Mouse (Mus musculus) G1E (cell line): Measurements from ENCODE around the gene Rrm2. TPM values are rescaled to one million over a fixed set of nuclear protein-coding genes. Genes with fewer than 3 reads are reported as not detected.

Source experiments
- ATAC-seq: 2 replicates; pipeline ENCODE4 v1.8.0; 2016; ENCODE audit warnings: mild to moderate bottlenecking; ENCODE audit not compliant: insufficient number of reproducible peaks, poor library complexity, low FRiP score, severe bottlenecking; ENCODE audit errors: extremely low read depth
- DNase-seq: peaks from one replicate; pipeline ENCODE4 v3.0.0; 2012; ENCODE audit warnings: low spot score
- H3K27me3 ChIP-seq: 2 replicates; pipeline ENCODE4 v1.6.1; 2012; ENCODE audit warnings: mild to moderate bottlenecking, low read length, inconsistent platforms; ENCODE audit not compliant: insufficient read depth
- H3K36me3 ChIP-seq: replicated peaks from 2 replicates; pipeline ENCODE3; 2012; ENCODE audit warnings: mild to moderate bottlenecking, inconsistent platforms
- H3K4me1 ChIP-seq: 2 replicates; pipeline ENCODE4 v1.6.1; 2012; ENCODE audit warnings: low read depth, low read length, inconsistent platforms, mixed read lengths; ENCODE audit not compliant: insufficient read depth
- H3K4me3 ChIP-seq: 2 replicates; pipeline ENCODE4 v1.5.1; 2012; ENCODE audit warnings: low read depth, mild to moderate bottlenecking, inconsistent platforms, low read length, moderate library complexity, mixed read lengths
- H3K9me3 ChIP-seq: replicated peaks from 2 replicates; pipeline ENCODE4 v1.6.1; 2012; ENCODE audit warnings: inconsistent platforms
- CTCF ChIP-seq: IDR thresholded peaks from 2 replicates; pipeline ENCODE4 v1.5.1; 2012; ENCODE audit warnings: low read depth, low read length, inconsistent platforms, mixed read lengths
- GATA1 ChIP-seq: IDR thresholded peaks from 2 replicates; pipeline ENCODE4 v1.6.1; 2012; ENCODE audit warnings: borderline replicate concordance, low read length, inconsistent platforms, mixed read lengths
- GATA2 ChIP-seq: IDR thresholded peaks from 2 replicates; pipeline ENCODE4 v1.6.1; 2012; ENCODE audit warnings: low read depth, low read length, inconsistent platforms, borderline replicate concordance
- POLR2AphosphoS5 ChIP-seq: IDR thresholded peaks from 2 replicates; pipeline ENCODE4 v1.6.1; 2012; ENCODE audit warnings: low read depth, low read length, inconsistent platforms; ENCODE audit not compliant: insufficient replicate concordance
- TAL1 ChIP-seq: conservative IDR thresholded peaks from 2 replicates; pipeline ENCODE4 v1.6.1; 2012; ENCODE audit warnings: low read depth, low read length, inconsistent platforms, mixed read lengths
- polyA plus RNA-seq: library from polyadenylated mRNA; stranded (reverse); fragments of >175 nt; gene quantifications from 2 replicates; pipeline ENCODE4 v1.2.3, GENCODE M21; 2012
- total RNA-seq, 2 experiments: library from RNA; stranded (forward) in 1 of 2; stranded (reverse) in 1 of 2; fragments of 200-1000 nt in 1 of 2; fragments of >200 nt in 1 of 2; fragmentation: Nextera tagmentation in 1 of 2; gene quantifications; 2 replicates each; pipeline ENCODE4 v1.2.3; 2014 to 2017

Gene Rrm2
- total and polyA plus RNA-seq, 3 experiments: 330 to 622 (median 352) TPM

DNA sequence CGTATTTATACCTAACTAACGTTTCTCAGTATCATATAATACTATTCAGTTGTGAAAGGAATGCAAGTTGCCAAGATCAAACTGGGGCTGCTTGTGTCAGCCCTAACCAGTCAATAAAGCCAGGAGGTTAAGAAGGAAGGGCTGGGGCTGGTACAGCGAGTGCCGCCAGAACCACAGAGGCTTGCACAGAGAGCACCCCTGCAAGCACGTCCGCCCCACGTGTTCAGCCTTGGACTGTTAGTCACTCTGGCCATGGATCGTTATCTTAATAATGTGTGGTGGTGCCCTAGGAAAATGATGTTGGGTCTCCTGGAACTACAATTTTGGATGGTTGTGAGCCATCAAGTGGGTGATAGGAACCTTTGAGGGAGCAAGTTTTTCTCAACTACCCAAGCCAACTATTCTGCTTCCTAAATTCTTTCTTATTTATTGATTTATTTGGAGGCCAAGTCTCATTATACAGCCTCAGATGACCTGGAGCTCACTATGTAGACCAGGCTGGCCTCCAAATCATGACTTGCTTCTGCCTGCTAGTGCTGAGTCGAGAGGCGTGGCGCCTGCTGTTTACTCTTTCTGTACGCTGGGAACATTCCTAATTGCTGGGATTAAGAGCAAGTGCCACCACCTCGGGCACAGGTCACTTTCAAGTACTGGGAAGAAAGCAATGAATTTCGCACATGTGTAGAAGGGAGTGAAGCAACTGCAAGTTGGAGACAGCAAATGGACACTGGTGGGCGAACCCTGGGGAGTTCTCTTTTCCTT, 2.4 kb upstream of the Rrm2 start:
- Histone ChIP-seq H3K27me3 (no peaks in the 10 kb centered on the region), H3K9me3 (no peaks in the 10 kb centered on the region), H3K4me3 (peak overlapping the region; percentile 61; the same call in 1 of the 2 replicates), H3K36me3 (peaks cover 44% of the 10 kb centered on the region), H3K4me1 (peaks cover 56% of the 10 kb centered on the region)
- ATAC-seq (peak; percentile 43), DNase-seq (peak; percentile 72)
- no peak for TF ChIP-seq GATA2
- TF ChIP-seq POLR2AphosphoS5: no peak
- TF ChIP-seq CTCF: no peak
- TF ChIP-seq TAL1: no peak
- no peak for TF ChIP-seq GATA1

- Histone ChIP-seq H3K4me1 (peaks cover 61% of the 10 kb centered on the region), H3K27me3 (no peaks in the 10 kb centered on the region), H3K4me3 (peak overlapping the region; percentile 91), H3K9me3 (no peaks in the 10 kb centered on the region), H3K36me3 (peaks cover 55% of the 10 kb centered on the region)
- ATAC-seq (peak; percentile 56), DNase-seq (peak; percentile 96)
- TF ChIP-seq CTCF (no peak), GATA1 (no peak), TAL1 (no peak), GATA2 (no peak), POLR2AphosphoS5 (no peak)
These were observed 1.1 kb upstream of the Rrm2 start for GRCm38 (mm10) chr12:24706764-24707479.

DNA sequence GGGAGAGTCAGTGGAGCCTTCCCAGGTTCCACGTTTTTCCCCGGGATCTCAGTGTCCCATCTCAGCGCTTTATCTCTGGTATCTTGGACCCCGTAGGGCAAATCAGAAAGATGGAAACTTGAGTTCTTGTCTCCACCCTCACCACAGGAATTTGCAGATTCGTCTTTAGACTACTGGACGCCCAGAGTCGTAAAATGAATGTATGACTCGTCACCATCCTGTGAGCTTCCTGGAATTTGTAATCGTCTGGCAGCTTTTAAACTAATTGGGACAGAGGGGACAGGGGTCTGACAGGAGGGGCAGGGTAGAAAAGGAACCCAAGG, 600 bp upstream of the Rrm2 start:
- Histone ChIP-seq H3K27me3 (no peaks in the 10 kb centered on the region), H3K36me3 (peaks cover 58% of the 10 kb centered on the region), H3K4me1 (peaks cover 65% of the 10 kb centered on the region), H3K4me3 (peak overlapping the region; percentile 91), H3K9me3 (no peaks in the 10 kb centered on the region)
- TF ChIP-seq CTCF: no peak
- 0 out of 2 replicates have a peak, but pooled peaks have one; percentile 14 for TF ChIP-seq POLR2AphosphoS5
- DNase-seq: peak; percentile 53
- no peak for ATAC-seq

DNA sequence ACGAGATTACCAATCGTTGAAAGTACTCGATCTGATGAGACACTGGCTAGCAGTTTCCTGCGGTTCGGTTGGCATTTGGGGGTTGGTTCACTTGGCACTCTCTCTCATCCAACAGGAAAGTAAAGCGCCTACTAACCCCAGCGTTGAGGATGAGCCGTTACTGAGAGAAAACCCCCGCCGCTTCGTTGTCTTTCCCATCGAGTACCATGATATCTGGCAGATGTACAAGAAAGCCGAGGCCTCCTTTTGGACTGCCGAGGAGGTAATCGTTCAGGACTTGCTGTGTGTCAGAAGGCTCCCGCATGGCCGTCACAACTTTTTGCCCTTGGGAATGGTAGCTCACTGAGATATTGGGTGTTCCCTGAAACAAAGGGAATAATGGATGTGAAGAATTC, 780 bp downstream of the Rrm2 start:
- no peaks in the 10 kb centered on the region for H3K9me3 ChIP-seq
- no peaks in the 10 kb centered on the region for H3K27me3 ChIP-seq
- ATAC-seq (no peak), DNase-seq (no peak)
- H3K4me1 ChIP-seq: peaks cover 63% of the 10 kb centered on the region
- H3K36me3 ChIP-seq: peaks cover 54% of the 10 kb centered on the region
- peak overlapping the region; percentile 91 for H3K4me3 ChIP-seq
- TF ChIP-seq CTCF (no peak), GATA1 (no peak), GATA2 (no peak), TAL1 (no peak), POLR2AphosphoS5 (no peak)

- no peaks in the 10 kb centered on the region for H3K27me3 ChIP-seq
- DNase-seq: no peak
- no peak for TF ChIP-seq TAL1
- no peak for TF ChIP-seq GATA1
- TF ChIP-seq POLR2AphosphoS5: no peak
- TF ChIP-seq CTCF: no peak
- no peak for TF ChIP-seq GATA2
- ATAC-seq: no peak
- peaks cover 57% of the 10 kb centered on the region for H3K4me1 ChIP-seq
- peaks cover 51% of the 10 kb centered on the region for H3K36me3 ChIP-seq
- H3K4me3 ChIP-seq: peak overlapping the region; percentile 91
- H3K9me3 ChIP-seq: no peaks in the 10 kb centered on the region
These were observed 1.4 kb downstream of the Rrm2 start for GRCm38 (mm10) chr12:24709409-24709808.

DNA sequence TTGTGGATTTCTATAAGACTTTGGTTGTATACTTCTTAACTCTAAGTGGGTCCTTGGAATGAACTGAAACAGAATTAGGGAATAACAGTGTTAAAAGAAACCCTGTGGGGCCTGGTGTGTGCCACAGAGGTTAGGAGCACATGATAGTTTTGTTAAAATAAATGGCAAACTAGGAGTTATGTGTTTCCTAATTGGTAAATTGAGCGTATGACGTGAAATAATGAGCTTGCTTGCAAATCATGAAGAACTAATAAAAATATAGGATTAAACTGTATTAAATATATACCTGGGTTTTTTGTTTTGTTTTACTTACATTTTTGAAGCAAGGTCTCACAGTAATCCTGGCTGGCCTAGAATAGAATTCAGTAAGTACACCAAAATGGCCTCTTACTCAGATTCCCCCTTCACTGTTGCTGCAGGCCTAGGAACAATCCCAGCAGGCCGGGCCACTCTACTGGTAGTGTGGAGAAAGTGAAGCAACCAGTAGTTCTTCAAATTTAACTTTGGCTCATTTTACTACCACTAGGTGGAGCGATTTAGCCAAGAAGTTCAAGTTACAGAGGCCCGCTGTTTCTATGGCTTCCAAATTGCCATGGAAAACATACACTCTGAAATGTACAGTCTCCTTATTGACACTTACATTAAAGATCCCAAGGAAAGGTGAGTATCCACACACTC, 1.9 kb downstream of the Rrm2 start:
- H3K36me3 ChIP-seq: peaks cover 55% of the 10 kb centered on the region
- DNase-seq (peak; percentile 80), ATAC-seq (peak; percentile 8)
- H3K27me3 ChIP-seq: no peaks in the 10 kb centered on the region
- H3K4me1 ChIP-seq: peaks cover 57% of the 10 kb centered on the region
- no peak for TF ChIP-seq POLR2AphosphoS5
- no peak for TF ChIP-seq GATA2
- peak; percentile 30; the same call in 1 of the 2 replicates for TF ChIP-seq CTCF
- peak overlapping the region; percentile 91 for H3K4me3 ChIP-seq
- no peaks in the 10 kb centered on the region for H3K9me3 ChIP-seq
